Mouse (Mus musculus) layer of hippocampus, postnatal 14 days (tissue): ENCODE data around the gene E2f6. TPM values are rescaled to one million over a fixed set of nuclear protein-coding genes. Genes with fewer than 3 reads are reported as not detected.

Experiments used
- DNase-seq, 2 experiments: peaks; one replicate each; pipeline ENCODE4 v3.0.0; 2021 to 2022; ENCODE audit warnings: low spot score in 2 of 2, mixed read lengths in 1 of 2
- total RNA-seq, 2 experiments: library from RNA; stranded (reverse); gene quantifications; 2 replicates each; pipeline ENCODE4 v1.2.3; 2021

Gene E2f6
- total RNA-seq, 2 experiments from 2014 or later: 22.6 to 27.3 TPM

GRCm38 (mm10) chr12:16799928-16800258 lies 10.9 kb upstream of the E2f6 start:
- DNase-seq: no peak

- DNase-seq: no peak
Measured at GRCm38 (mm10) chr12:16800259-16800958, 10.4 kb upstream of the E2f6 start, which contains the start of gene Greb1. Gene Greb1, minus strand, starts transcription at chr12:16800886.

- DNase-seq: no peak
Measured at GRCm38 (mm10) chr12:16800959-16801315, 9.8 kb upstream of the E2f6 start.

- no peak for DNase-seq
Measured at GRCm38 (mm10) chr12:16803237-16803955, 7.4 kb upstream of the E2f6 start.

- DNase-seq: no peak
Measured at GRCm38 (mm10) chr12:16803956-16804430, 6.8 kb upstream of the E2f6 start.

GRCm38 (mm10) chr12:16805511-16805910 lies 5.3 kb upstream of the E2f6 start:
- peak; percentile 72 to 84 for DNase-seq

GRCm38 (mm10) chr12:16808045-16808444 lies 2.7 kb upstream of the E2f6 start:
- DNase-seq: peak in 1 of 2 experiments; percentile 49

- no peak for DNase-seq
Measured at GRCm38 (mm10) chr12:16811477-16811876, 714 bp downstream of the E2f6 start.

GRCm38 (mm10) chr12:16817147-16817546 lies 6.4 kb downstream of the E2f6 start:
- no peak for DNase-seq

GRCm38 (mm10) chr12:16818513-16818912 lies 7.8 kb downstream of the E2f6 start:
- no peak for DNase-seq

- peak in 1 of 2 experiments; percentile 14 for DNase-seq
Measured at GRCm38 (mm10) chr12:16820761-16821160, 10.0 kb downstream of the E2f6 start.

GRCm38 (mm10) chr12:16822181-16822734 lies 11.5 kb downstream of the E2f6 start:
- no peak for DNase-seq

- no peak for DNase-seq
Measured at GRCm38 (mm10) chr12:16823701-16824100, 12.9 kb downstream of the E2f6 start.

GRCm38 (mm10) chr12:16828505-16828904 lies 17.7 kb downstream of the E2f6 start:
- peak; percentile 47 to 48 for DNase-seq

- DNase-seq: no peak
Measured at GRCm38 (mm10) chr12:16829785-16830184, 19.0 kb downstream of the E2f6 start.

GRCm38 (mm10) chr12:16831071-16831470 lies 20.3 kb downstream of the E2f6 start:
- DNase-seq: no peak

- DNase-seq: no peak
Measured at GRCm38 (mm10) chr12:16834701-16835100, 23.9 kb downstream of the E2f6 start.

GRCm38 (mm10) chr12:16836188-16836587 lies 25.4 kb downstream of the E2f6 start:
- DNase-seq: peak; percentile 48 to 82

- DNase-seq: no peak
Measured at GRCm38 (mm10) chr12:16837766-16838165, 27.0 kb downstream of the E2f6 start.

- DNase-seq: no peak
Measured at GRCm38 (mm10) chr12:16840842-16841782, 30.3 kb downstream of the E2f6 start.
